Mouse (Mus musculus): ENCODE measurements at regions not wholly inside any gene's neighbourhood (a gene's known extent, or its start where the extent isn't known, plus 50 kb on each side); places are given as distances from the start of the nearest gene placed in this dataset.
"Not testable (repeated sequence)": the region's sequence is repeated elsewhere in the genome, so short reads cannot be mapped to it uniquely, and the experiment has no call there.

GRCm38 (mm10) chr17:63712937-63713336 lies 149.9 kb upstream of the Fer start:
- Histone ChIP-seq H3K9me3 (no peaks in the 10 kb centered on the region), H3K36me3 (no peaks in the 10 kb centered on the region), H3K9ac (no peak overlapping the region), H3K27ac (no peak overlapping the region), H3K27me3 (no peaks in the 10 kb centered on the region), H3K4me1 (no peaks in the 10 kb centered on the region), H3K4me2 (no peak overlapping the region), H3K4me3 (no peak overlapping the region)
- 54% methylated on average over 6 of the region's 6 CpGs for WGBS
- ATAC-seq (ENCODE audit: insufficient number of reproducible peaks, insufficient read depth, low FRiP score, low TSS enrichment, low read depth), result no peak

DNA sequence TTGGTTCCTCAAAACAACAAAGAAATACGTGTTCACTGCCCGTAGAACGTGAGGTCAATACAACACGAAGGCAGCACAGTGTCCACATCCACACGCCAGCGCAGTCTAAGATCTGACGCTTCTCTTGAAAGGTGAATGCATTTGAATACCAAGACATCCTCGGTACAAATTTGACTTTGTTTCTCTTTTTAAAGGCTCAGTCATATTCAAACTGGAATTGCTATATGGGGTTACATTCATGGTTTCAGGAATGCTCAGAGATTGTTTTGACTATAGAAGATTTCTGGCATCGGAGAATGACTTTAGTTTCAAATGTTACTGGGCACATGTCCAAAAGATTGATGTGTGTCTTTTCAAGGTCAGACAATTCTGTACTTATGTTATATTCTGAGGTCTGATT lies 147.2 kb upstream of the Fer start:
- WGBS, result 86% methylated on average over 9 of the region's 9 CpGs
- no peak overlapping the region for H3K4me3 ChIP-seq
- ATAC-seq (ENCODE audit: insufficient number of reproducible peaks, insufficient read depth, low FRiP score, low TSS enrichment, low read depth), result no peak
- H3K27me3 ChIP-seq, result no peaks in the 10 kb centered on the region
- H3K9ac ChIP-seq, result no peak overlapping the region
- no peaks in the 10 kb centered on the region for H3K36me3 ChIP-seq
- no peak overlapping the region for H3K4me2 ChIP-seq
- no peak overlapping the region for H3K27ac ChIP-seq
- H3K4me1 ChIP-seq, result no peaks in the 10 kb centered on the region
- H3K9me3 ChIP-seq, result no peaks in the 10 kb centered on the region

GRCm38 (mm10) chr17:63716161-63716560 lies 146.7 kb upstream of the Fer start:
- Histone ChIP-seq H3K27ac (no peak overlapping the region), H3K27me3 (no peaks in the 10 kb centered on the region), H3K4me3 (no peak overlapping the region), H3K9ac (no peak overlapping the region), H3K36me3 (no peaks in the 10 kb centered on the region), H3K4me1 (no peaks in the 10 kb centered on the region), H3K9me3 (no peaks in the 10 kb centered on the region), H3K4me2 (no peak overlapping the region)
- ATAC-seq (ENCODE audit: insufficient number of reproducible peaks, insufficient read depth, low FRiP score, low TSS enrichment, low read depth), result no peak
- 75% methylated on average over 6 of the region's 6 CpGs for whole genome bisulfite sequencing

DNA sequence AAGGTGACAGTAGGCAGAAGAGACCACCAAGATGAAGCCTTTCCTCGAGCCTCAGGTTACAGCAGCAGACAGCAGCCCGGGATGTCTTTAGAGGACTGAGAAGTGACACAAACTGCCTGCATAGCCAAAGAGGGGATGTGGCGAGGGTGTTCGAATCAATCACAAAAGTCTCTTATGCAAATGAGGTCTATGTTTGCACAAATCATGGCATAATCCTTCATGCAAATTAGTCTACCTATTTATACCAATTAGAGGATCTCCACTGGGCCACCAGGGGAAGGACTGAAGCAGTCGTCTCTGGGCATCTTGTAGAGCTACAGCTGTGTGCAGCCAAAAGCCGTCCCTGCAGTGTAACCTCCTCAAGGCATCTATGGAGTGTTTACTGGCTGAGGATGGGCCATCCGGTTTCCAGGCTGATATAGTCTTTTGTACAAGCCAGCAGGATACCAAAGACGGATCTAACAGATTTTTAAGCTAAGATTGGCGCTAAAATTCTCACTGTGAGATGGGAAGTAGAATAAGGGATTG lies 145.7 kb upstream of the Fer start:
- Histone ChIP-seq H3K9me3 (no peaks in the 10 kb centered on the region), H3K4me2 (no peak overlapping the region), H3K4me3 (no peak overlapping the region), H3K4me1 (no peaks in the 10 kb centered on the region), H3K9ac (no peak overlapping the region), H3K36me3 (no peaks in the 10 kb centered on the region), H3K27me3 (no peaks in the 10 kb centered on the region), H3K27ac (no peak overlapping the region)
- ATAC-seq (ENCODE audit: insufficient number of reproducible peaks, insufficient read depth, low FRiP score, low TSS enrichment, low read depth), result no peak
- WGBS, result 73% methylated on average over 9 of the region's 9 CpGs

DNA sequence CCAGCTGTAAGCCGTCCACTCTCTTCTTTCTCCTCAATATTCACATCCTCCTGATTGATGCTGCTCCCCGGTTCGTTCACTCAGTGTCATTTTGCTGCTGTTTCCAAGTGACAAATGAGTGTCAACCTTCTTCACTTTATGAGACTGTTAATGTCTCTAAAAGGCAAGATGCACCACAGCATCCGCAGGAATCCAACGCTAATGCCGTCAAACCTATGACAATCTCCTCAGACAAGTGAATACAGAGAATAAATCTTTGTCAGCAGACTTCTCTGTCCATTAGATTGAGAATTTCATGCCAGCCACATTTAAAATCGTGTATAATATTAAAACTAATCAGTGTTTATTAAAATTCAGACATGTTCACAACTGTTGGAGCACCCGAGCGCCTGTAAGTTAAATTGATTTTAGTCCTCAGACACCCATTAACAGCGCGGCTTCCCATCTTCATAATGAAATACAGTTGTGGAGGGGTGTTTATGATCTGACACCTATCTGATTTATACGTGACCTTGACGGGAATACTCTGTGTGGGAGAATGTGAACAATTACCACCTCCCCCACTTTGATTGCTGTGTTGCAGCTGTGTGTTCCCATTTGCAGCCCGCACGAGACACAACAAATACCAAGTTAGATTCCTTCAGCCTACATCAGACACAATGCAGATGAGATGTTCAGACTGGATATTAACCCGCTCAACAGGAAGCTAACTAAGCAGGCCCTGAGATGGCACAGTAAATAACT lies 143.7 kb upstream of the Fer start:
- Histone ChIP-seq H3K27ac (no peak overlapping the region), H3K4me3 (no peak overlapping the region), H3K27me3 (no peaks in the 10 kb centered on the region), H3K36me3 (no peaks in the 10 kb centered on the region), H3K9me3 (no peaks in the 10 kb centered on the region), H3K4me2 (no peak overlapping the region), H3K4me1 (no peaks in the 10 kb centered on the region), H3K9ac (no peak overlapping the region)
- 84% methylated on average over 16 of the region's 16 CpGs for WGBS
- ATAC-seq (ENCODE audit: insufficient number of reproducible peaks, insufficient read depth, low FRiP score, low TSS enrichment, low read depth), result no peak

DNA sequence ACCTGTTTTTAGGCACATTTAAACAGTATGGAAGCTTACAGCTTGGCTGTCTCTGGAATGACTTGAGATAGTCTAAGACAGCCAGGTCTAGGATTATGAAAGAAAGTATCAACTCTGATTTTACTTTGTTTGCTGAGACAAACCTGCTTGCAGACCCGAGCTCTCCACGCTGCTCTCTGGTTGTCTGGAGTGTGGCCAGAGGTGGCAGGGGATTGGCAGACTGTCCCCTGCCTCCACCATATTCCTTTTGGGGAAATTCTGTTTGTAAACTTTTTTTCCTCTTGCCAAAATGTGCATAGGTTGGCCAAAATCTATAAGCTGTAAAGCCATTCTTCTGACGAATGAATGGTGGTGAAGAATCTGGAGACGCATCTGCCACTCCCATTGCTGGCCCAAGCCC lies 143.1 kb upstream of the Fer start:
- no peak overlapping the region for H3K27ac ChIP-seq
- ATAC-seq (ENCODE audit: insufficient number of reproducible peaks, insufficient read depth, low FRiP score, low TSS enrichment, low read depth), result no peak
- no peaks in the 10 kb centered on the region for H3K9me3 ChIP-seq
- H3K9ac ChIP-seq, result no peak overlapping the region
- H3K4me2 ChIP-seq, result no peak overlapping the region
- 82% methylated on average over 4 of the region's 4 CpGs for WGBS
- H3K36me3 ChIP-seq, result no peaks in the 10 kb centered on the region
- H3K4me3 ChIP-seq, result no peak overlapping the region
- H3K4me1 ChIP-seq, result no peaks in the 10 kb centered on the region
- no peaks in the 10 kb centered on the region for H3K27me3 ChIP-seq

GRCm38 (mm10) chr17:63720883-63721282 lies 142.0 kb upstream of the Fer start:
- H3K4me2 ChIP-seq, result no peak overlapping the region
- H3K27ac ChIP-seq, result no peak overlapping the region
- no peaks in the 10 kb centered on the region for H3K27me3 ChIP-seq
- H3K9me3 ChIP-seq, result no peaks in the 10 kb centered on the region
- no peaks in the 10 kb centered on the region for H3K4me1 ChIP-seq
- H3K9ac ChIP-seq, result no peak overlapping the region
- no peak overlapping the region for H3K4me3 ChIP-seq
- WGBS, result 34% methylated on average over 4 of the region's 4 CpGs
- no peaks in the 10 kb centered on the region for H3K36me3 ChIP-seq
- ATAC-seq (ENCODE audit: insufficient number of reproducible peaks, insufficient read depth, low FRiP score, low TSS enrichment, low read depth), result no peak

GRCm38 (mm10) chr17:63722434-63723004 lies 140.3 kb upstream of the Fer start:
- no peak overlapping the region for H3K9ac ChIP-seq
- H3K4me2 ChIP-seq, result no peak overlapping the region
- no peak overlapping the region for H3K4me3 ChIP-seq
- H3K9me3 ChIP-seq, result no peaks in the 10 kb centered on the region
- H3K4me1 ChIP-seq, result no peaks in the 10 kb centered on the region
- no peaks in the 10 kb centered on the region for H3K36me3 ChIP-seq
- H3K27me3 ChIP-seq, result no peaks in the 10 kb centered on the region
- no peak overlapping the region for H3K27ac ChIP-seq
- ATAC-seq (ENCODE audit: insufficient number of reproducible peaks, insufficient read depth, low FRiP score, low TSS enrichment, low read depth), result no peak
- 62% methylated on average over 12 of the region's 12 CpGs for WGBS

DNA sequence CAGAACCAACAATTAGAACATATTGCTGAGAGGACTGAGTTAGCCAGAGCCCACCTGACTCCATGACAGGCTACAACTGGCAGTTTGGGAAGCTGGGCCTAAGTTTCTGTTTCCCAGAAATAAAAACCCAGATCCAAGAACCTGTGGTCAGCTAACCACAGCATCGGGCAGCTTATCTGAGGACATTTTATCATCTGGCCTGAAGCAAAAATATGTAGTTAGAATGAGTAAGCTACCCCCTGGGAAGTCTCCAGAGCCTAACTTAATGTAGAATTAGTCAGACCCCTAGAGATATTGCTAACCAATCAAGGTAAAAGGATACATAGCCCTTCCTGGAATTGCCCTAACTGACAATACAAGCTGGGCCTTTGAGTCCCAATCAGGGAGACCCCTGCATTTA lies 124.7 kb upstream of the Fer start:
- no peak overlapping the region for H3K27ac ChIP-seq
- H3K4me1 ChIP-seq, result no peaks in the 10 kb centered on the region
- H3K9me3 ChIP-seq, result peaks cover 4% of the 10 kb centered on the region; the same call in 1 of the 2 replicates
- H3K4me3 ChIP-seq, result no peak overlapping the region
- H3K27me3 ChIP-seq, result no peaks in the 10 kb centered on the region
- WGBS, result 79% methylated on average over 1 of the region's 1 CpGs
- no peak overlapping the region for H3K4me2 ChIP-seq
- H3K36me3 ChIP-seq, result no peaks in the 10 kb centered on the region
- no peak overlapping the region for H3K9ac ChIP-seq
- ATAC-seq (ENCODE audit: insufficient number of reproducible peaks, insufficient read depth, low FRiP score, low TSS enrichment, low read depth), result no peak

DNA sequence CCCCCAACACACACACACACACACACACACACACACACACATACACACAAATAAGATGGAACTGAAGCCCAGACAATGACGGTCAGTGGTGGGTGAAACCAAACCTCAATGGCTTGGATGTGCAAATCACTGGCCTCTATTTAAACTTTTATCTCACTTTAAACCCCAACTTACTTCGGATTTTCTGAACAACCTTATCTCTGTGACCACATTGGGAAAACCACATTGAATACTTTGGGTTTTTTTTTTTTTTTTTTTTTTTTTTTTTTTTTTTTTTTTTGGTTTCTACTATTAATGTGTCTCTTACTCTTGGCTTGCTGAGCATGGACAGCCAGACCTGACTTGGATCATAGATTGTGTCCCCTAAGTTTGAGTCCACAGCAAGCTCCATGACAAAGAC lies 123.2 kb upstream of the Fer start:
- Histone ChIP-seq H3K36me3 (no peaks in the 10 kb centered on the region), H3K4me2 (no peak overlapping the region), H3K4me1 (no peaks in the 10 kb centered on the region)

DNA sequence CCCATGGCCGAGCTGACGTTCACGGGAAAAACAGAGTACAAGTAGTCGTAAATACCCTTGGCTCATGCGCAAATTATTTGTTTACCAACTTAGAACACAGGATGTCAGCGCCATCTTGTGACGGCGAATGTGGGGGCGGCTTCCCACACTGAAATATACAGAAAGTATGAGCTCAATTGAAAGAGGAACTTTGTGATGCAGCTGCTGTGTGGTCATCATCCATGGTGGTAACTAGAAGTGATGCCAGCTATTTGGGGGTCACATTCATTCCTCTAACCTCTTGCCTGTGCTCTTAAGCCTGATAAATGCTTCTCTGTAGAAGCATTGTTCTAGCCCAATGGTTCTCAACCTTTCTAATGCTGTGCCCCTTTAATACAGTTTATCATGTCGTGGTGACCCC lies 113.6 kb upstream of the Fer start:
- not testable (repeated sequence) for H3K27me3 ChIP-seq; H3K36me3 ChIP-seq; H3K4me2 ChIP-seq; H3K9me3 ChIP-seq; ATAC-seq (ENCODE audit: insufficient number of reproducible peaks, insufficient read depth, low FRiP score, low TSS enrichment, low read depth); H3K27ac ChIP-seq; H3K4me1 ChIP-seq; H3K9ac ChIP-seq; H3K4me3 ChIP-seq
- 94% methylated on average over 7 of the region's 10 CpGs for WGBS

More for the DNA sequence above, 123.2 kb upstream of the Fer start:
- Histone ChIP-seq H3K9me3 (peaks cover 4% of the 10 kb centered on the region; the same call in 1 of the 2 replicates), H3K9ac (no peak overlapping the region), H3K27ac (no peak overlapping the region), H3K4me3 (no peak overlapping the region), H3K27me3 (no peaks in the 10 kb centered on the region)
- ATAC-seq (ENCODE audit: insufficient number of reproducible peaks, insufficient read depth, low FRiP score, low TSS enrichment, low read depth), result no peak
- WGBS, result 72% methylated on average over 2 of the region's 2 CpGs

- ATAC-seq (ENCODE audit: insufficient number of reproducible peaks, insufficient read depth, low FRiP score, low TSS enrichment, low read depth), result no peak
- Histone ChIP-seq H3K4me2 (no peak overlapping the region), H3K27ac (no peak overlapping the region), H3K27me3 (no peaks in the 10 kb centered on the region), H3K4me1 (no peaks in the 10 kb centered on the region), H3K9ac (no peak overlapping the region), H3K9me3 (no peaks in the 10 kb centered on the region), H3K36me3 (no peaks in the 10 kb centered on the region), H3K4me3 (no peak overlapping the region)
- 80% methylated on average over 2 of the region's 2 CpGs for WGBS
Observed at GRCm38 (mm10) chr17:63754399-63754798, 108.5 kb upstream of the Fer start.

All from embryonic facial prominence, embryonic 13.5 days (tissue).